ENCODE assay signal across 22 mouse cellular contexts in the genomic region with DNA sequence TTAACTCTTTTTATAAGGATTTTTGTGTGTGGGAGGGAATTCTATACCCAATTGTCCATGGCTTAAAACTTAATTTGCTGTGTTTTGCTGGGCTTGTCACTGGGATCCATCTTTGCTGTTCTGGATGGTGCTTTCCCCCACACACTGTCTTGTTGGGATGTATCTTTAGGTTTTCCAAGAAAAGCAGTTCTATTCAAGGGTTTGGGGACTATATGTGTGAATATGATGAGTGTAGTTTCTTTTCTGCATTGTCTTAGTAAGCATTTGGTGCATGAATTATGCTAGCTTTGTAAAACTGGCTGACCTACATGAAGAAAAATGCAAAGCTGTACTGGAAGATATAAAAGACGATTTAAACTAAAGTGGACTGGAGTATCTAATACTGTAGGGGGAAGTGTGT.
"Had no signal": no experiment of that assay in that cellular context is flagged by ENCODE, and none has a peak within 500 bp of the region (broad histone marks: within the 10 kb centered on the region; RNA-seq: fewer than 3 reads in every experiment).

No protein-coding gene starts in this region.

- ATAC-seq: hindbrain, embryonic 16.5 days; hindbrain, postnatal 0 days; inflammation-experienced regulatory T-cells, adult 6 months; intestine, embryonic 15.5 days; intestine, embryonic 16.5 days; intestine, postnatal 0 days had no signal

- DNase-seq: heart, postnatal 10 days; heart, postnatal 14 days; heart, postnatal 36 days; heart, postnatal 4 days; kidney, adult 11 months; kidney, adult 18-20 months; kidney, adult 2 months; kidney, adult 8-10 months; kidney, adult 9 months; kidney, postnatal 10 days; kidney, postnatal 14 days; kidney, postnatal 25 days; kidney, postnatal 36 days; kidney, postnatal 4 days; layer of hippocampus, adult 9-11 months; layer of hippocampus, postnatal 36 days had no signal
